Mouse (Mus musculus) granulocyte monocyte progenitor cell, adult 5-6 weeks (primary cell): ENCODE measurements around the gene Apobr. TPM values are rescaled to one million over a fixed set of nuclear protein-coding genes. Genes with fewer than 3 reads are reported as not detected.

Experiments
- ATAC-seq: replicated peaks from 2 replicates; pipeline ENCODE4 v1.8.0; 2016; ENCODE audit warnings: mild to moderate bottlenecking, moderate TSS enrichment, inconsistent platforms; ENCODE audit not compliant: poor library complexity, severe bottlenecking
- total RNA-seq, 2 experiments: library from RNA; stranded (forward) in 1 of 2; stranded (reverse) in 1 of 2; fragments of 200-712, 200-1000 nt in 1 of 2; fragments of >200 nt in 1 of 2; fragmentation: Nextera tagmentation in 1 of 2; gene quantifications; 2 replicates each; pipeline ENCODE4 v1.2.3; 2014 to 2017

Apobr gene
- total RNA-seq, 2 experiments from 2014 or later = 3.9 to 6.2 TPM

- peak; percentile 73 for ATAC-seq
Observed at GRCm38 (mm10) chr7:126596414-126596813, 11.7 kb downstream of the Apobr start.

- ATAC-seq = no peak
Observed at GRCm38 (mm10) chr7:126598919-126599318, 14.2 kb downstream of the Apobr start.

DNA sequence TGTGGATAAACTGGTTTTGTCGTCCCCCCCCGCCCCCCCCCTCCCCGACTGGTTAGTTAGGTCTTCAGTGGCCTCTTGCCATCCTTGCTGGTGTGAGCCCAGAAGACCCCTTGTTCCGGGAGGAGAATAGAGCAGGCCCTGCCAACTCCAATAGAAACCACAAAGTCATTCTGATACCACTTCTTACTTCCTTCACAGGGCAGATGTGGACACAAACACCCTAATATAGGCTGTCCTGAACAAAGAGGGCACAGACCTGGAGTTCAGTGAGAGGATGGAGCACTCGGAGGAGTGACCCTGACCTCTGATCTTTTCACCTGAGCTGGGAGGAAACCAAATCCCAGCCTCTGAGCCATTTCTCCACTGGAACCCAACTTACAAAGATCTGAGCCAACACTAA is 17.2 kb downstream of the Apobr start:
- ATAC-seq = peak; percentile 58

DNA sequence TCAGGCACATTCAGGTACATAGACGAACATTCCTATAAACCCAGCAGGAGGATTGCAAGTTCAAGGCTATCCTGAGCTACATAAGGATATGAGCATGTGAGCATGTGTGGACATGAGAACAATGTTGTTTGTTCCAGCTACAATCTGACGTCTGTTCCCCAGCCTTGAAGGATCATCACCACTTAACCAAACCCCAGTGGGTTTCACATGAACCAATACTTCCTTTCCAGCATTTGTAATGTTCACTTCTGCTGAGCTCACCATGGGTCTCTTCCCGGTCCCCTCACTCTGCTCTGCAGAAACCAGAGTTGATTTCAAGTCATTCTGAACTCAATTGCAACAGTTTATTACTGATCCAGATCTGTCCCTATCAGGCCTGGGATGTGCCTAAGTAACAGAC is 17.9 kb downstream of the Apobr start:
- peak; percentile 45 for ATAC-seq

DNA sequence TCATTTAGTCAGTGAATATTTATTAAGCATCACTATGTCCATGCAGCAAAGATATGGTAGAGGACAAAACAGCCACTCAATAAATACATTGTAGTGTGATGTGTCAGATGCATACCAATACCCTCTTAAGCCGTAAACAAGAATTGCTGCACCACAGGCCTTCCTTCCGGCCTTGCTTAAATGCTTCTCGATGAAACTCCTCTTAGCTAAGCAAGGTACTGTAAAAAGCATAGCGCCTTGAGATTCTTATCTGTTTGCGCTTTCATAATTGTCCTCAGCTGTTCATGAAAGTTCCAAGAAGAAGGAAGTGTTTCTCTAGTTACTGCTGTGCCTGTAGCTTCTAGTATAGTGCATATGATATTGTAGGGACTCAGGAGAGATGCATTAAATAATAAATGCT is 21.9 kb downstream of the Apobr start:
- peak; percentile 65 for ATAC-seq

- ATAC-seq = peak; percentile 60
Observed at GRCm38 (mm10) chr7:126607064-126607463, 22.3 kb downstream of the Apobr start.

DNA sequence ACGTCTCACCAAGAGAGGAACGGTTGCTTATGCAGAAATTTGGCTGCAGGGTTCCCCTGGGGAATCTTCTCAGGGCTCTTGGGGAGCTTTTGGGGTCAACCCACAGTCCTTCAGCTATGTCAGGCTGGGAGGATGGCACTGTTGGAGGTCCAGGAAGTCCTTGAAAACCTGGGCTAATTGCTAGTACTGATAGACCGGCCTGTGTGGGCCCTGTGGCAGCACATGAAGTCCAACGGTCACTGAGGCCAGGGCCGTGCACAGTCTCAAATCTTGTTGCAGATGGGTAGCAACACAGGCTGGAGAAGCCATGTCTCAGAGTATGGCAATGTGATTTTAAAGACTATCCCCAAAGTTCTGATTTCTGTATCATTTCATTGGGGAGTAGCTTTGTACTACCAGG is 23.1 kb downstream of the Apobr start:
- ATAC-seq = no peak

DNA sequence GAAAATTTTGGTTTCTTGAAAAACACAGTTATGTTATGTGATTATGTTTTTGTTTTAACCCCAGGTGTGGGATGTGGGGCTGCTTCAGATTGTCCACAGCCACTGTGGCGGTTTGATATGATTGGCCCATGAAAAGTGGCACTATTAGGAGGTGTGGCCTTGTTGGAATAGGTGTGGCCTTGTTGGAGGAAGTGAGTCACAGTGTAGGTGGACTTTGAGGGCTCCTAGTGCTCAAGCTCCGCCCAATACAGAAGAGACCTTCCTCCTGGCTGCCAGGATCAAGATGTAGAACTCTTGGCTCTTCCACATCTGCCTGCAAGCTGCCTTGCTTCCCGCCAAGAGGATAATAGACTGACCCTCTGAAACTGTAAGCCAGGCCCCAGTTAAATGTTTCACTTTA is 28.0 kb downstream of the Apobr start:
- no peak for ATAC-seq

- no peak for ATAC-seq
Observed at GRCm38 (mm10) chr7:126616707-126617106, 32.0 kb downstream of the Apobr start.

GRCm38 (mm10) chr7:126619559-126620275 is 35.0 kb downstream of the Apobr start:
- no peak for ATAC-seq

DNA sequence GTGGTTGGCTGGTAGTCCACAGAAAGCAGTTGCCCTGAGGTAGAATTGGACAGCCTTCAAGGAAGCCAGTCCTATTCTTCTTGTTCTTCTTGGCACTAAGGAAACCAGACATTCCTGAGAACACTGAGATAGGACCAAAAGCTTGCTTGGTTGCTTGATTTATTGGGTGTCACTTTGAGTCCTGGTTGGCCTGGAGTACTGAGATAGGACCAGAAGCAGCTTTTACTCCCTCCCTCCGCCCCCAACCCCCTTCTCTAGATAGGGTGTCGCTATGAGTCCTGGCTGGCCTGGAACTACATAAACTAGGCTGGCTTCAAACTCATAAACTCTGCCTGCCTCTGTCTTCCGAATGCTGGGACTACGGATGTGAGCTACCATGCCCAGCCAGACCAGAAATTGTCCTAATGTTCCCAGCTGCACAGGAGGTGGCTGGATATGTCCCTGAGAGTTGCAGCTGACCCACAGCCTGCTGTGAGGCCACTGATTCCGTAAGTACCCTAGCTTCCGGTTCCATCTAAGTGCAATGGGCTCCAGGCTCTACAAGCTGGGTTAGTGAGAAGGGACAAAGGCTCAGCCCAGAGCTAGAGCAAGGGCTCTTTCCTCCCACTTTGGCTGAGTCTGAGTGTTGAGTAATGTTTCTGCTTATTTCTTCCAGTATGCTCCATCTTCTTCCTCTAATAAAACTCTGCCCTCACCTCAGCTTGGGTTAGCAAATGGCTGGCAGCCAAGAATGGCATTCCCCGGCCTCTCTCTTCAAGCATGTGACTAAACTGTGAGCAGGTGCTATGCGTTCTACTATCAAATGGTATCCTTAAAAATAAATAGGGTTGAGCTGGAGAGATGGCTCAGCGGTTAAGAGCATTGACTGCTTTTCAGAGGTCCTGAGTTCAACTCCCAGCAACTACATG is 37.0 kb downstream of the Apobr start:
- ATAC-seq = peak; percentile 56

- ATAC-seq = no peak
Observed at GRCm38 (mm10) chr7:126623381-126623780, 38.6 kb downstream of the Apobr start.

DNA sequence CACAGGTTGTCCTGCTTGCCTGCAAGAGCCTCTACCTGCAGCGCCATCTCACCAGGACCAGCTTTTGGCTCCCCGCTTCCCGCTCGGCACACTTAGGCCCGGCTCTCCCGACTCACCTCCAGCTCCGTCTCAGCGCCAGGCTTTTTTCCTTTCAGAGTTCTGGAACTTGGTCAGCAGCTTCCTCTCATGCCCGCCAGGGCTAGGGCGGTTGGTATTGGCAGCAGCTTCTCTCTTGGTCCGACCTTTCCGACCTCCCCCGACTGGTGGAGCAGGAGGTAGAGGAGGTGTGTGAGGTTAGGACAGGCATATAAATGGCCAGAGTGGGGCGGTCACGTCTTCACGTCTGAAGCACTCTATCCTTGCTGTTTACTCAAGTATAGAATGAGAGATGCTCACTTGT is 40.0 kb downstream of the Apobr start:
- ATAC-seq = no peak

GRCm38 (mm10) chr7:126625369-126625768 is 40.6 kb downstream of the Apobr start:
- ATAC-seq = peak; percentile 80

DNA sequence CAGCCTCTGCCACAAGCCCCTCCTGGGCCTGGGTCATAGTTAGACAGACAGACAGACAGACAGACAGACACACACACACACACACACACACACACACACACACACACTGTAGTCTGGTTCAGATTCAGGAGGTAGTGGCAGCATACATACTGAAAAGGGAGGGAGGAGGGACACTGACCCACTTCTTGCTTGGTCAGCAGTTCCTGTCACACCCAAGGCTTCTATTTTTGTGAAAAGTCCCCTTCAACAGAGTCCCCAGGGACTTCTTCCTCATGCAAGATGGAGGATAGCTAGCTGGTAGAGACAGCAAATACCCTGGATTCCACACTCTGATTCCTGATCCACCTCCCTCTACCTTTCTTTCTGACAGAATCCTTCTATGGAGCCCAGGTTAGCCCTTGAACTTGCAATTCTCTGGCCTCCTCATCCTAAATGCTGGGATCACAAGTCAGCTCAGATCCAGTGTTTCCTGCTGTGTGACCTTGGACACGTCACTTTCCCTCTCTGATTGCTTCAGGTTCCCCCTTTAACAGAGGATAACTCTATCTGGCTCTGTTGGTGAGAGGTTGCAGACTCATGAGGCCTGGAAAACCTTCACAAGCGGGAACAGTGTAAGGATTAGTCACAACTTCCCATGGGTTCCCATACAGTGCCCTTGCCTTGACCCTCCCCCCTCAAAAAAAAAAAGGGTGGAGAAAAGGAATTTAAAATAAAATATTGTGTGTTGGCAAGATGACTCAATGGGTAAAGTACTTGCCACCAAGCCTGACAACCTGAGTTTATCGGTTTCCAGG is 41.3 kb downstream of the Apobr start:
- ATAC-seq = no peak

- ATAC-seq = no peak
Observed at GRCm38 (mm10) chr7:126628111-126628510, 43.4 kb downstream of the Apobr start.

GRCm38 (mm10) chr7:126629915-126630314 is 45.2 kb downstream of the Apobr start:
- 0 out of 2 replicates have a peak, but pooled peaks have one; percentile 18 for ATAC-seq

DNA sequence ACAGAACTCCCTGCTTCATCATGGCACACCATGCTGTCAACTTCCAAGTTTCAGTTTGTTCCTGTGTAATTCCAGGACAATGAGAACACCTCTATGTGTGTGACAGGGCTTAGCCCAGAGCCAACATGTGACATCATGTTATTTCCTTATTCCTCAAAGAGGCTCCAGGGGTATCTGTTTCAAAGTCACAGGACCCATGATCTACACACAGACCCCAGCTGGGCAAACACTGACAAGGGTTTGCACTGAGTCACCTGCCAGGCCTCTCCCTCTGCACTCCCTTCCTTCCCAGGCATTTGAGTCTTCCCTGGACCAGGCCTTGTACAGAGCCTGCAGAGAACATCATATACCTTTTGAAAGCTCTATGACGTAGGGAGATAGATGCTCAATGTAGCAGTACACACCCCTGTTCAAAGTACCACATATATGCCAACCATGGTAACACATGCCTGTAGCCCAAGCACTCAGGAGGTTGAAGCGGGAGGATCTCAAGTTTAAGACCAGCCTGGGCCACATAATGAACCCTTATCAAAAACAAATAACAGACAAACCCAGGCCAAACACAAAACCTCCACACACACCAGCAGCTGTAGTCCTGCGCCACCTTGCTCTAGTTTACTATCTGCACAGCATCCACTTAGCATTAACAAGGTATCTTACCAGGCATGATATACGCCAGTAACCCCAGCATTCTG is 46.2 kb downstream of the Apobr start, which contains the start of gene Nupr1:
Gene Nupr1 (minus strand): TSS at position 38 of the 695 bp plus-strand sequence.
- no peak for ATAC-seq

- no peak for ATAC-seq
Observed at GRCm38 (mm10) chr7:126632478-126632877, 47.7 kb downstream of the Apobr start.

DNA sequence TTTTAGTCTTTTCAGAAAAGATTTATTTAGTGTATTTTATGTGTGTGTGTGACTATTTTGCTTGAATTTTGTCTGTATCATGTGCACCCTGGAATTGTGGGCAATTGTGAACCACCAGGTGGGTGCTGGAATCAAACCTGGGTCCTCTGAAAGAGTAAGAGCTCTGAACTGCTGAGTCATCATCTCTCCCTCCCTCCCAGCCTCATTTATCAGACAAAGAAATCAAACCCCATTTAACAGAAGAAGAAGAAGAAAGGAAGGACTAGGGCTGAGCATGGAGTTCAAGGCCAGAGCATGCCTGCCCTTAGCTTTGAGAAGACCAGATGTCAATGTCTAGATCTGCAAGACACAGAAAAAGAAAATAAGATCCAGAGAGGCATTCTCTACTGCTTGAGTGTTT is 50.6 kb downstream of the Apobr start:
- no peak for ATAC-seq
